Mouse (Mus musculus) cortical plate, adult 2 months (tissue): ENCODE measurements at regions not wholly inside any gene's neighbourhood (a gene's known extent, or its start where the extent isn't known, plus 50 kb on each side); places are given as distances from the start of the nearest gene placed in this dataset.

Source experiments
- H3K27ac ChIP-seq: fragments of 200-500 bp; 2 replicates; pipeline ENCODE4 v1.5.1; 2012; ENCODE audit warnings: low read length, control low read depth, inconsistent platforms; ENCODE audit not compliant: insufficient read depth
- H3K4me1 ChIP-seq: fragments of 200-500 bp; 2 replicates; pipeline ENCODE4 v1.6.1; 2011; ENCODE audit warnings: low read length; ENCODE audit not compliant: control insufficient read depth, insufficient read depth
- H3K4me3 ChIP-seq: fragments of 200-500 bp; 2 replicates; pipeline ENCODE4 v1.5.1; 2011; ENCODE audit warnings: mild to moderate bottlenecking, low read length, control low read depth; ENCODE audit not compliant: insufficient read depth
- CTCF ChIP-seq: fragments of 200-500 bp; IDR thresholded peaks from 2 replicates; pipeline ENCODE4 v1.5.1; 2011; ENCODE audit warnings: mild to moderate bottlenecking, control low read depth, low read length; ENCODE audit not compliant: insufficient read depth; ENCODE audit errors: extremely low read depth
- POLR2A ChIP-seq: fragments of 200-500 bp; IDR thresholded peaks from 2 replicates; pipeline ENCODE4 v1.6.1; 2011; ENCODE audit warnings: mild to moderate bottlenecking, low read length, control low read depth; ENCODE audit not compliant: insufficient read depth; ENCODE audit errors: extremely low read depth

DNA sequence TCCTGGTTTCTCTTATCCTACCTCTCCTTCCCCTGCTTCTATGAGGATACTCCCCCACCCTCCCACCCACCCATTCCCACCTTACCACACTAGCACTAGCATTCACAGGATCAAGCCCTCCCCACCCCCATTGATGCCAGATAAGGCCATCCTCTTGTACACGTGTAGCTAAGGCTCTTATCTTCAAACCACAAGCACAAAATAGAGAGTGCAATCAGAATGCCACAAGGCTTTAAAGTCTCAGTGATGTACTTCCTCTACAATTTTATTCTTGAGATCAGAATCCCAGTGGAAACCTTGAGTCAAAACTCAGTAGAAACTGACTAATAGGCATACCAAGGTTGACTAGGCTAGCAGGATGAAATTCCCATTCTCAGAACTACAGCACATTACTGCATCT is 348.4 kb downstream of the Speer2 start:
- Histone ChIP-seq H3K27ac (no peak overlapping the region), H3K4me3 (no peak overlapping the region), H3K4me1 (no peaks in the 10 kb centered on the region)
- no peak for TF ChIP-seq POLR2A
- no peak for TF ChIP-seq CTCF

DNA sequence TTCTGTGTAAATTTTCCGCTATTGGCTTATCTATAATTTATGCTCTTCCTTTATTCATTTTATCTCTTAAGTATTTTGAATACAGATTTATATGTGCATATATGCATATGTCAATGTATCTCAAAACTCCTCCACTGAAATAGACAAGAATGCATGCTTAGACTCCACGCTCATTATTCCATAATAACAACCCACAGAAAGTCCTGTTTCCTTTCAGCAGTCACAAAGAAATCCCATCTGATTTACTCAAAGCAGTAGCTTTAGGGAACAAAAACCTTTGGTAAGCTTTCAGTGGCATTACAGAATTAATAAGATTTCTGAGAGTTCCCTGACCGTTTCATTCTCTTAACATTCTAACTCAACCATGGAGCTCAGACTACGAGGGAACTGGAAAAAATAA is 386.2 kb downstream of the Speer2 start:
- Histone ChIP-seq H3K4me3 (no peak overlapping the region), H3K4me1 (no peaks in the 10 kb centered on the region), H3K27ac (no peak overlapping the region)
- no peak for TF ChIP-seq CTCF
- TF ChIP-seq POLR2A = no peak

DNA sequence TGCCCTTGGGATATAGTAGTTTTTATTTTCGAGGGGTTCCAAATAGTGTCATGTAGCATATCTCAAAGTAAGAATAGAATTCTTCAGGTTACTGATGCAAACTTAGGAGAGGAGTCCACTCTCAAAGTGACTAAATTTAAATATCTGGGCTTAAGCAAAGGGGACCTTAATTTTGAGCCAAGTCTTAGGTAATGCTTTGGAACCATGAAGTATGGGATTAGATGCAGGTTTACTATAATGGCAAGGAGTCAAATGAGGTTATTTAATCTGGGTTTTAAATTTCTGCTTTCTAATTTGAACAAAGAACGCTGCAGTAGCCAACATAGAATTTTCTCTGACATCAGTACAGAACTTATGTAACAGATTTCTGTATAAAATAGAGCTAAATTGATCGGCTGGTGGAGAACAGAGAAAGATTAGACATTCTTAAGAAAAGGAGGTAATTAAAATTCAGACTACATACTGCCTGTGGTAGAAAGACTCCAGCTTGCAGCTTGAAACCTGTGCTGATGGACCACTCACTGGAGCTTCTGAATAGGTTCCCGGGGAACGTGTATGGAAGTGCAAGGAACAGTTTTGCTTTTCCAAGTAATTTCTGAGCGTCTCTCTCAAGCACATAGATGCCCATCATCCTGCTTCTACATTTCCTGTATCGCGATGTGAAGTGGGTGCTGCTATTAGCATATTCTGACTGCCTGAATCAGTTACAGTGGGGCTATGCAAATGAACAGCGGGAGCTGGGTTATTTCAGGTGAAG is 394.3 kb downstream of the Speer2 start:
- Histone ChIP-seq H3K27ac (peak overlapping the region; percentile 87), H3K4me1 (no peaks in the 10 kb centered on the region), H3K4me3 (peak overlapping the region; percentile 57)
- TF ChIP-seq POLR2A = no peak
- TF ChIP-seq CTCF = no peak

DNA sequence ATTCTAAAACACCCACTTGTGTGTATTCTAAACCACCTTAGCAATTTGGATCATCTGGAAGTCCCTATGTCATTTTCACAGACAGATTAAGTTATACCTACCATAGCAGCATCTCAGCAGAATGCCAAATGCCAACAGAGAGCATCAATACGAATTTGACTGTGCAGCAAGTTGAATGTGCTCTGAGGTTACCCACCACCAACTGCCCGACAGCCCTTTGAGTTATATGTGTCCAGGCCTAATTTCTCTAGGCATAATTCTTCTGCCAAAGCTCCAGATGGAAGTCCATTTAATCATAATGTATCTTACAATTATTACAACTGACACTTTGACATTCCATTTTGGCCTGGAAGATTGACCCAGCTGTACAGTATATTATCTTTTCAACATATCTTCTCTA is 404.4 kb downstream of the Speer2 start:
- Histone ChIP-seq H3K4me1 (no peaks in the 10 kb centered on the region), H3K4me3 (no peak overlapping the region), H3K27ac (no peak overlapping the region)
- no peak for TF ChIP-seq POLR2A
- TF ChIP-seq CTCF = no peak

DNA sequence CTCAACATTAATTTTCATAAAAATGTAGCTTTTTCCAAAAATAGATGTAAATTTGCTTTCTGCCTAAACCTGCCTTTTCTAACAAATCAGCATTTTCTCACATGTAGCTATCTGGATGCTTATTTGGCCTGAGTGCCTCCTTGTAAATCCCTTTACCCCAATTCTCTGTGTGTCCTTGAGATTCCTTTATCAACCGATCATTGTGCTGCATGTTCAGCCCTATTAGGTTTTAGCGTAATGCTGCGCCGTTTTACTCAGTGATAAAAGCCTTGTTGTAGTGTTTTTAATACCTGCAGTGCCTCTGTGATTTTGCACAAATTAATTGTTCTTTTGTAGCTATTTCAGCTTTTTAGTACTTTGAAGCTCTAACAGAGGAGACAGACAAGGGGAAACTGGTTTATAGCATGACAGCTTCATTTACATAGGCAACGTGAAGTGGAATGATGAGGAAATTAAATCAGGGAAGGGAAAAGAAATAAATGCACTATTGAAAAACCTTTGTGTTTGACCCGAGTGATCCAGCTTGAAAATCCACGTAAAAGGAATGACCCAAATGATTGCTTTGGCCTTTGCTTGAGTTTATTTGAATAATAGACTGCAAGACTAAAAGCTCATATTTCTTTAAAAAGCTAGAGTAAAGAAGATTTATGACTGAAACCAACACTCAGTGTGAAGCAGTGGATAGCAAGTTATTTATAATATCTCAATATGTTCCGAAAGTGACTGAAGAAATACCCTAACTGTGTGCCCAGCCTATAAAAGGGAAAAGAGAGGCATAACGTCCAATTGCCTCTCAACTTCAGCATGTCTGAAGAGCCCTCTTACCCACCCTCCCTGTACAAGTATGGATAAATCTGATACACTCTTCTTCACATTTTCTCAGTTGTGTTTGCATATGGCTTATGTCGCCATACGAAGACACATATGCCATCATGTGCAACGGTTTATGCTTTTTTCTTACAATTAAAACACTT is 438.6 kb downstream of the Speer2 start:
- Histone ChIP-seq H3K4me3 (no peak overlapping the region), H3K27ac (no peak overlapping the region), H3K4me1 (no peaks in the 10 kb centered on the region)
- TF ChIP-seq CTCF = no peak
